Mouse (Mus musculus) G1E (cell line): ENCODE data around the gene Tpgs1. TPM values are rescaled to one million over a fixed set of nuclear protein-coding genes. Genes with fewer than 3 reads are reported as not detected.
A peak's percentile ranks its signal among the peaks of the same experiment; 100 is the strongest.

Experiments
- ATAC-seq: 2 replicates; pipeline ENCODE4 v1.8.0; 2016; ENCODE audit warnings: mild to moderate bottlenecking; ENCODE audit not compliant: insufficient number of reproducible peaks, poor library complexity, low FRiP score, severe bottlenecking; ENCODE audit errors: extremely low read depth
- DNase-seq: peaks from one replicate; pipeline ENCODE4 v3.0.0; 2012; ENCODE audit warnings: low spot score
- H3K27me3 ChIP-seq: 2 replicates; pipeline ENCODE4 v1.6.1; 2012; ENCODE audit warnings: mild to moderate bottlenecking, low read length, inconsistent platforms; ENCODE audit not compliant: insufficient read depth
- H3K36me3 ChIP-seq: replicated peaks from 2 replicates; pipeline ENCODE3; 2012; ENCODE audit warnings: mild to moderate bottlenecking, inconsistent platforms
- H3K4me1 ChIP-seq: 2 replicates; pipeline ENCODE4 v1.6.1; 2012; ENCODE audit warnings: low read depth, low read length, inconsistent platforms, mixed read lengths; ENCODE audit not compliant: insufficient read depth
- H3K4me3 ChIP-seq: 2 replicates; pipeline ENCODE4 v1.5.1; 2012; ENCODE audit warnings: low read depth, mild to moderate bottlenecking, inconsistent platforms, low read length, moderate library complexity, mixed read lengths
- H3K9me3 ChIP-seq: replicated peaks from 2 replicates; pipeline ENCODE4 v1.6.1; 2012; ENCODE audit warnings: inconsistent platforms
- CTCF ChIP-seq: IDR thresholded peaks from 2 replicates; pipeline ENCODE4 v1.5.1; 2012; ENCODE audit warnings: low read depth, low read length, inconsistent platforms, mixed read lengths
- GATA1 ChIP-seq: IDR thresholded peaks from 2 replicates; pipeline ENCODE4 v1.6.1; 2012; ENCODE audit warnings: borderline replicate concordance, low read length, inconsistent platforms, mixed read lengths
- GATA2 ChIP-seq: IDR thresholded peaks from 2 replicates; pipeline ENCODE4 v1.6.1; 2012; ENCODE audit warnings: low read depth, low read length, inconsistent platforms, borderline replicate concordance
- POLR2AphosphoS5 ChIP-seq: IDR thresholded peaks from 2 replicates; pipeline ENCODE4 v1.6.1; 2012; ENCODE audit warnings: low read depth, low read length, inconsistent platforms; ENCODE audit not compliant: insufficient replicate concordance
- TAL1 ChIP-seq: conservative IDR thresholded peaks from 2 replicates; pipeline ENCODE4 v1.6.1; 2012; ENCODE audit warnings: low read depth, low read length, inconsistent platforms, mixed read lengths
- polyA plus RNA-seq: library from polyadenylated mRNA; stranded (reverse); fragments of >175 nt; gene quantifications from 2 replicates; pipeline ENCODE4 v1.2.3, GENCODE M21; 2012
- total RNA-seq, 2 experiments: library from RNA; stranded (forward) in 1 of 2; stranded (reverse) in 1 of 2; fragments of 200-1000 nt in 1 of 2; fragments of >200 nt in 1 of 2; fragmentation: Nextera tagmentation in 1 of 2; gene quantifications; 2 replicates each; pipeline ENCODE4 v1.2.3; 2014 to 2017

The Tpgs1 gene
- total RNA-seq (2014; fragmentation: Nextera tagmentation) (13.9 and 20.2 TPM in 2 replicates), total RNA-seq (2017) (11.6 and 15.5 TPM in 2 replicates), polyA plus RNA-seq (78.0 and 91.9 TPM in 2 replicates)

DNA sequence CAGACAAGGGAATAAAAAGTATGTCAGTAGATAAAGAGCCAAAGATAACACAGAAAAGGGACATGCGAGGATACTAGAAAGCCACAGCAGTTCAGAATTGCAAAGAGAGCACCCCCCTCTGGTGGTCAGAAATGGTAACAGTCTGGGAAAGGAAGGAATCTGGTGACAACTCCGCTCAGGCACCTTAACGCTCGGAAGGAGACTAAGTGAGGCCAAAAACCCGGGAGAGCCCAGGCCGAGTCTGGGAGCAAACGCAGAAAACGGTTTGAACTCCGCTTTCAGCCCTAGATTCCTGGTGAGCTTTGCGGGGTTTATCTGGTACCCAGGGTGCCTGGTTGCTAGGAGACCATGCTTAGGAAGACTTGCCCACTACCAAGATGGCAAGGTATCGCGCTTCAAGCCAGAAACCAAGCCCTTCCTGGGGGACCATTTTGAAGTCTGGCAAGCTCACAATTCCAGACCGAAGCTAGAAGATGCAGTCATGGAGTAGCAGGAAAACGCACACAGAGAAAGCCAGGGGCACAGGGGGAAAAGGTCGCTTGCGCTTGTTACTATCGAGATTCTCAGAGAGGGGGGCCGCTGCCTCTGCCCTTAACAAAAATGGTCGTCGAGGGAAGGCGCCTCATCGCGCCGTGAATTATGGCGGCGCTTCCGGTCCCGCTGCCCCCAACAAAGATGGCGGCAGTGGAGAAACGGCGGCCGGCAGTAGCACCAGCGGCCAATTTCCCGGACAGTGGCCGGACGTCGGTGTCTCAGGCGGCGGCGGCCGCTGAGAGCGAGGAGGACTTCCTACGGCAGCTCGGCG is at the start of gene Tpgs1:
Gene Tpgs1, plus strand, starts transcription at position 599 of the 805 bp plus-strand sequence.
- Histone ChIP-seq H3K36me3 (peaks cover 27% of the 10 kb centered on the region), H3K4me3 (peak within 1 kb of the TSS; percentile 95), H3K4me1 (peaks cover 35% of the 10 kb centered on the region), H3K9me3 (no peaks in the 10 kb centered on the region), H3K27me3 (peaks cover 16% of the 10 kb centered on the region)
- TF ChIP-seq GATA2 (no peak), CTCF (peak; percentile 77)
- peak; percentile 74 for DNase-seq
- ATAC-seq, result peak; percentile 91

DNA sequence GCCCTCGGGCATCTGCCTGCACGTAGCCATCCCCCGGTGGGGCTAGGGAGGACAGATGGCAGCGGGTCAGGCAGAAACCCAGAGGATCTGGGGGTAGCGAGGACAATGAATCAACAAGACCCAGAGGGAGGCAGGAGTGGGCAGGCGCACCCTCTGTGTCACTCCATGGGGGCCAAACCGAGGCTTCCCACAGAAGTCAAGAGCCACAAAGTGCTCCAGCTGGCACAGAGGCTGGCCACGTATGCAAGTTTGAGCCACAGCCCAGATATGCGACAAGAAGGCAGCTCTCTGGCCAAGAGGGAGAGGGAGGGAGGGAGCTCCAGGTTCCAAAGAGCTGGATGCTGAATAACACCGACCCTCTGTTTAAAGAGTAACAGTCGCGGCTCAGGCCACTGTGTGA is 45.2 kb upstream of the Tpgs1 start:
- DNase-seq (no peak), ATAC-seq (no peak)
- TF ChIP-seq POLR2AphosphoS5 (no peak), GATA2 (no peak), GATA1 (no peak), CTCF (no peak), TAL1 (no peak)
- no peaks in the 10 kb centered on the region for H3K9me3 ChIP-seq
- H3K4me3 ChIP-seq, result no peak overlapping the region
- H3K4me1 ChIP-seq, result no peaks in the 10 kb centered on the region
- no peaks in the 10 kb centered on the region for H3K36me3 ChIP-seq
- H3K27me3 ChIP-seq, result peaks cover 6% of the 10 kb centered on the region; the same call in 1 of the 2 replicates

DNA sequence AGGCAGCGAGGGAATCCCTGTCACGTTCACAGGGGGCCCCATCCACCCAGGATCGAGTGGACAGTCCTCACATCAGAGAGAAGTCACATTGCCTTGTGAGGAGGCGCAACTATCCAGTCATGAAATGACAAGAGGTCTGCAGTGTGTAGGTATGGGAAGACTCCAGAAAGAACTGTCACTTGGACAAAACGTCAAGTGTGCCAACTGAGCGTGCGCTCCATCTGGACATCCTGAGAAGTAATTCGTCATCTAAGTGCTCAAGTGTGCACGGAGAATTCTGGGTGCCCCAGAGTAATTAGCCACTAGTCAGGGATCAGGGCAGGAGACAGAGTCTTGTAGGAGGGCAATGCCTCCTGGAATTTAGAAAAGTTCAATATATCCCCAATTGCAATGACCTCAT is 43.8 kb upstream of the Tpgs1 start:
- Histone ChIP-seq H3K27me3 (peaks cover 10% of the 10 kb centered on the region), H3K4me3 (no peak overlapping the region), H3K9me3 (no peaks in the 10 kb centered on the region), H3K4me1 (no peaks in the 10 kb centered on the region), H3K36me3 (no peaks in the 10 kb centered on the region)
- DNase-seq, result no peak
- no peak for ATAC-seq
- TF ChIP-seq GATA1 (no peak), POLR2AphosphoS5 (no peak), GATA2 (no peak)

DNA sequence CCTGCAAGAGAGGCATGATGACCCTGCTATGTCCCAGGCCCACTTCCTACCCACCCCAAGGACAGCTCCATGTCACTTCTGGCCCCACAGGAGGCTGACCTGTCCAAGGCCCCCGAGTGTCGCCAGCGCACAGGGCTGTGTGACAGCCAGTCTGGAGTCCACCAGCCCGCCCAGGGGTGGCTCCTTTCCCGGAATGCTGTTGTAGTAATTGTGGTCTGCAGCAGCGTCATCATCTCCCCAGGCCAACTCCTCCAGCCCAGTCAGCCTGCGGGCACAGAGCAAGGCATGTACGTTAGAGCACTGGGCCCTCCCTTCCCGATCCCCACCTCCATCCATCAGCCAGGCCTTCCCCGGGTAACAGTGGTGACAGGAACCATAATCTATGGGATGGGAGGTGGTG is 43.0 kb upstream of the Tpgs1 start:
- DNase-seq, result no peak
- Histone ChIP-seq H3K4me1 (no peaks in the 10 kb centered on the region), H3K27me3 (peaks cover 12% of the 10 kb centered on the region), H3K36me3 (no peaks in the 10 kb centered on the region), H3K9me3 (no peaks in the 10 kb centered on the region), H3K4me3 (no peak overlapping the region)
- no peak for TF ChIP-seq POLR2AphosphoS5
- TF ChIP-seq CTCF, result no peak
- no peak for TF ChIP-seq GATA2
- TF ChIP-seq TAL1, result no peak
- no peak for TF ChIP-seq GATA1
- ATAC-seq, result no peak

DNA sequence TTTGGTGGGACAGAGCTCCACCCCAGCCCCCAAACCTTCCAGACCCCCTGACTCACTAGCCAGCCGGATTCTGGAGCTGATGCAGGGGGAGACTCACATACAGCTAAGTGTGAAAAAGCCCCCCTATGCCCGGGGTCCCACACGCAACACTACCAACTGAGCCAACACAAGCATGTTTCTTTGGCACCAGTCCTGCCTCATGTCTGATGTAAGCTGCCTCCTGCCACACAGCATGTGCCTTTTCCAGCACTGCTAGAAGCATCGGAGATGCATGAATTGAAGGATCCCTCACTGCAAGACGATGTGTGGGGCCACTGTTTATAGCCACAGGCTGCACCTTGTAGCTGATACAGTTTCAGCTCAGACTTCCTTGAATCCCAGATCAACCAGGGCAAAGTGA is 40.8 kb upstream of the Tpgs1 start:
- ATAC-seq (no peak), DNase-seq (no peak)
- Histone ChIP-seq H3K27me3 (peaks cover 15% of the 10 kb centered on the region), H3K36me3 (no peaks in the 10 kb centered on the region), H3K4me3 (no peak overlapping the region), H3K4me1 (no peaks in the 10 kb centered on the region), H3K9me3 (no peaks in the 10 kb centered on the region)
- TF ChIP-seq GATA2, result no peak
- no peak for TF ChIP-seq POLR2AphosphoS5
- TF ChIP-seq TAL1, result no peak
- TF ChIP-seq GATA1, result no peak
- no peak for TF ChIP-seq CTCF

DNA sequence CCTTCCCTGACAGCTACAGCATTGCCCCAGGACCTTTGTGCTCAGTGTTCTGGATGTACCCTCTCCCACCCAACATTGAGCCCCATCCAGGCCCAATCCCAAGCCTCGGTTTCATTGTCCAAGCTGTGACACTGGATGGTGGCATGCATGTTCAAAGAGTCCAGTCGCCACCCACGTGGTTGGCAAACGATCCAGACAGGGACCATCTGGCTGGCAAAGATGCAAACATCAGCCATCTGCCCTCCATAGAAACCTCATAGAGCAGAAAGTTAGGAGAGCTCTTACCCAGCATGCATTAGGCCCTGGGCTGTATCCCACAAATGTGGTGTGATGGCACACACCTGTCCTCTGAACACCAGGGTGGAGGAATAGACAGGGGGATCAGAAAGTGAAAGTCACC is 37.7 kb upstream of the Tpgs1 start:
- no peak for DNase-seq
- Histone ChIP-seq H3K4me1 (no peaks in the 10 kb centered on the region), H3K27me3 (peaks cover 10% of the 10 kb centered on the region), H3K4me3 (no peak overlapping the region), H3K9me3 (no peaks in the 10 kb centered on the region), H3K36me3 (no peaks in the 10 kb centered on the region)
- ATAC-seq, result no peak
- no peak for TF ChIP-seq POLR2AphosphoS5
- no peak for TF ChIP-seq GATA1
- no peak for TF ChIP-seq CTCF
- no peak for TF ChIP-seq TAL1
- no peak for TF ChIP-seq GATA2
